ENCODE assay signal across 18 mouse cellular contexts in genomic region chr2:180555219-180555618, GRCm38 (mm10). TPM values are rescaled to one million over a fixed set of nuclear protein-coding genes. Genes with fewer than 3 reads are reported as not detected.
DNase-seq lines count a peak whose midpoint lies in the region; ATAC-seq and TF ChIP-seq lines count a peak whose summit lies in the region.
"Had no signal": no experiment of that assay in that cellular context is flagged by ENCODE, and none has a peak within 500 bp of the region (broad histone marks: within the 10 kb centered on the region; RNA-seq: fewer than 3 reads in every experiment).

No protein-coding gene starts in this region.

- H3K36me3 ChIP-seq in forebrain, embryonic 14.5 days (ENCODE audit: control insufficient read depth, insufficient read depth, low read length) = no peaks in the 10 kb centered on the region
- H3K36me3 ChIP-seq in forebrain, embryonic 10.5 days (replicated peaks) = no peaks in the 10 kb centered on the region
- H3K36me3 ChIP-seq in limb, embryonic 14.5 days (ENCODE audit: control insufficient read depth, insufficient read depth, low read length) = no peaks in the 10 kb centered on the region
- no peaks in the 10 kb centered on the region for H3K36me3 ChIP-seq in limb, embryonic 10.5 days
- H3K36me3 ChIP-seq: embryonic facial prominence, embryonic 12.5 days; heart, embryonic 13.5 days; kidney, embryonic 15.5 days; liver, embryonic 13.5 days; midbrain, embryonic 10.5 days had no signal

- DNase-seq in forebrain, embryonic 14.5 days (ENCODE audit: low spot score) = peak; percentile 57
- DNase-seq in forebrain, embryonic 10.5 days (ENCODE audit: extremely low spot score, low spot score) = no peak
- DNase-seq in limb, embryonic 14.5 days (ENCODE audit: low spot score) = peak; percentile 9
- DNase-seq in limb, embryonic 10.5 days (ENCODE audit: low spot score) = no peak
- peak; percentile 26 for DNase-seq in A20 (ENCODE audit: low read depth, low spot score)
- peak; percentile 55 for DNase-seq in brain, embryonic 14.5 days (ENCODE audit: low read depth)
- DNase-seq in urinary bladder, postnatal 10 days (ENCODE audit: low spot score) = no peak
- DNase-seq: cerebellum, adult 8-10 months; gastrocnemius, postnatal 36 days; heart, postnatal 4 days; liver, embryonic 13.5 days; lung, postnatal 36 days; right cerebral cortex, postnatal 14 days had no signal

- H3K4me2 ChIP-seq in forebrain, embryonic 14.5 days (ENCODE audit: low read length) = no peak overlapping the region
- H3K4me2 ChIP-seq in limb, embryonic 14.5 days (replicated peaks; ENCODE audit: low read depth, low read length, severe bottlenecking) = no peak overlapping the region
- H3K4me2 ChIP-seq: embryonic facial prominence, embryonic 12.5 days; heart, embryonic 13.5 days; kidney, embryonic 15.5 days; liver, embryonic 13.5 days had no signal

- H3K9ac ChIP-seq in forebrain, embryonic 14.5 days (ENCODE audit: low read length) = no peak overlapping the region
- no peak overlapping the region for H3K9ac ChIP-seq in limb, embryonic 14.5 days (ENCODE audit: low read depth, low read length, severe bottlenecking)
- H3K9ac ChIP-seq: embryonic facial prominence, embryonic 12.5 days; heart, embryonic 13.5 days; kidney, embryonic 15.5 days; liver, embryonic 13.5 days had no signal

- no peak for ATAC-seq in forebrain, embryonic 14.5 days
- no peak for ATAC-seq in limb, embryonic 14.5 days (ENCODE audit: low FRiP score, low read depth)
- no peak for ATAC-seq in erythroid progenitor cell, adult 5-6 weeks (replicated peaks; ENCODE audit: low FRiP score, poor library complexity, severe bottlenecking)

- TF ChIP-seq POLR2A in limb, embryonic 14.5 days (IDR thresholded peaks at IDR 0.05; ENCODE audit: borderline replicate concordance, extremely low read depth, insufficient read depth, insufficient read length) = no peak
- no peak for TF ChIP-seq POLR2A in brain, embryonic 14.5 days (IDR thresholded peaks at IDR 0.05; ENCODE audit: borderline replicate concordance, extremely low read depth, insufficient read depth, insufficient read length, poor library complexity, severe bottlenecking)

- no peaks in the 10 kb centered on the region for H3K27me3 ChIP-seq in forebrain, embryonic 14.5 days (replicated peaks; ENCODE audit: control insufficient read depth, insufficient read depth, low read length)
- H3K27me3 ChIP-seq in forebrain, embryonic 10.5 days (ENCODE audit: poor library complexity, severe bottlenecking) = no peaks in the 10 kb centered on the region; the same call in 1 of the 2 replicates
- H3K27me3 ChIP-seq in limb, embryonic 14.5 days (ENCODE audit: control insufficient read depth, insufficient read depth, low read length) = no peaks in the 10 kb centered on the region
- H3K27me3 ChIP-seq in limb, embryonic 10.5 days (ENCODE audit: low read depth, poor library complexity, severe bottlenecking) = no peaks in the 10 kb centered on the region
- H3K27me3 ChIP-seq: embryonic facial prominence, embryonic 12.5 days; kidney, embryonic 15.5 days; liver, embryonic 13.5 days had no signal

- 43% methylated on average over 3 of the region's 3 CpGs for WGBS in forebrain, embryonic 14.5 days
- WGBS in forebrain, embryonic 10.5 days = 60% methylated on average over 3 of the region's 3 CpGs
- WGBS in limb, embryonic 14.5 days = 58% methylated on average over 3 of the region's 3 CpGs
- WGBS in limb, embryonic 10.5 days = 53% methylated on average over 3 of the region's 3 CpGs

- no peak overlapping the region for H3K4me3 ChIP-seq in forebrain, embryonic 14.5 days (ENCODE audit: low read depth, low read length)
- H3K4me3 ChIP-seq in forebrain, embryonic 10.5 days = no peak overlapping the region
- H3K4me3 ChIP-seq in limb, embryonic 14.5 days (replicated peaks; ENCODE audit: low read length) = no peak overlapping the region
- H3K4me3 ChIP-seq in limb, embryonic 10.5 days = no peak overlapping the region
- H3K4me3 ChIP-seq: embryonic facial prominence, embryonic 12.5 days; heart, embryonic 13.5 days; kidney, embryonic 15.5 days; liver, embryonic 13.5 days; midbrain, embryonic 10.5 days had no signal

- no peak overlapping the region for H3K27ac ChIP-seq in forebrain, embryonic 14.5 days (ENCODE audit: low read depth, low read length)
- no peak overlapping the region for H3K27ac ChIP-seq in forebrain, embryonic 10.5 days
- H3K27ac ChIP-seq in limb, embryonic 14.5 days (replicated peaks; ENCODE audit: low read depth, low read length) = no peak overlapping the region
- no peak overlapping the region for H3K27ac ChIP-seq in limb, embryonic 10.5 days
- H3K27ac ChIP-seq: embryonic facial prominence, embryonic 12.5 days; heart, embryonic 13.5 days; kidney, embryonic 15.5 days; liver, embryonic 13.5 days; midbrain, embryonic 10.5 days had no signal

- H3K4me1 ChIP-seq in forebrain, embryonic 14.5 days (ENCODE audit: control insufficient read depth, insufficient read depth, low read length) = no peaks in the 10 kb centered on the region
- H3K4me1 ChIP-seq in forebrain, embryonic 10.5 days = peaks cover 4% of the 10 kb centered on the region; the same call in 1 of the 2 replicates
- no peaks in the 10 kb centered on the region for H3K4me1 ChIP-seq in limb, embryonic 14.5 days (ENCODE audit: control insufficient read depth, insufficient read depth, low read length)
- peaks cover 5% of the 10 kb centered on the region; the same call in 1 of the 2 replicates for H3K4me1 ChIP-seq in limb, embryonic 10.5 days
- H3K4me1 ChIP-seq: embryonic facial prominence, embryonic 12.5 days; heart, embryonic 13.5 days; kidney, embryonic 15.5 days; liver, embryonic 13.5 days; midbrain, embryonic 10.5 days had no signal

- H3K9me3 ChIP-seq in forebrain, embryonic 14.5 days (replicated peaks; ENCODE audit: control insufficient read depth, low read length) = no peaks in the 10 kb centered on the region
- peaks cover 3% of the 10 kb centered on the region; the same call in 1 of the 2 replicates for H3K9me3 ChIP-seq in forebrain, embryonic 10.5 days
- no peaks in the 10 kb centered on the region for H3K9me3 ChIP-seq in limb, embryonic 14.5 days (ENCODE audit: control insufficient read depth, low read length)
- H3K9me3 ChIP-seq in limb, embryonic 10.5 days (replicated peaks) = no peaks in the 10 kb centered on the region
- H3K9me3 ChIP-seq: embryonic facial prominence, embryonic 12.5 days; heart, embryonic 13.5 days; kidney, embryonic 15.5 days; liver, embryonic 13.5 days; midbrain, embryonic 10.5 days had no signal

- peak; percentile 20; the same call in 1 of the 2 replicates for TF ChIP-seq CTCF in brain, embryonic 14.5 days (IDR thresholded peaks at IDR 0.05; ENCODE audit: borderline replicate concordance, extremely low read depth, insufficient read depth, insufficient read length)

RNA-seq across cellular contexts. Expression of gene Mrgbp, which starts 25.9 kb away (rescaled TPM):
- polyA plus RNA-seq in forebrain, embryonic 14.5 days (2014; fragmentation: Nextera tagmentation; extraction: Ambion mirVana) = 48.8 and 52.4 TPM in 2 replicates
- polyA plus RNA-seq in forebrain, embryonic 10.5 days (2016; fragmentation: Nextera tagmentation; extraction: Ambion mirVana) = 41.1 and 44.3 TPM in 2 replicates
- 46.6 and 52.2 TPM in 2 replicates for polyA plus RNA-seq in limb, embryonic 14.5 days (2012; rRNA removed)
- 30.5 and 31.9 TPM in 2 replicates for polyA plus RNA-seq in limb, embryonic 14.5 days (2014; fragmentation: Nextera tagmentation; extraction: Ambion mirVana)
- 33.8 and 38.3 TPM in 2 replicates for polyA plus RNA-seq in limb, embryonic 10.5 days (2016; fragmentation: Nextera tagmentation; extraction: Ambion mirVana)
- polyA plus RNA-seq in brain, embryonic 14.5 days (2012; rRNA removed) = 54.3 and 69.8 TPM in 2 replicates
- total RNA-seq in erythroid progenitor cell, adult 5-6 weeks (2015; ENCODE audit: low replicate concordance) = 13.4 and 16.9 TPM in 2 replicates
- total RNA-seq in erythroid progenitor cell, adult 5-6 weeks (2017; ENCODE audit: low replicate concordance) = 12.1 and 14.3 TPM in 2 replicates

RNA-seq across cellular contexts. Expression of gene Ogfr, which starts 33.8 kb away (rescaled TPM):
- 95.6 and 100 TPM in 2 replicates for polyA plus RNA-seq in forebrain, embryonic 14.5 days (2014; fragmentation: Nextera tagmentation; extraction: Ambion mirVana)
- polyA plus RNA-seq in forebrain, embryonic 10.5 days (2016; fragmentation: Nextera tagmentation; extraction: Ambion mirVana) = 103 and 104 TPM in 2 replicates
- polyA plus RNA-seq in limb, embryonic 14.5 days (2012; rRNA removed) = 67.5 and 78.6 TPM in 2 replicates
- polyA plus RNA-seq in limb, embryonic 14.5 days (2014; fragmentation: Nextera tagmentation; extraction: Ambion mirVana) = 71.4 and 84.5 TPM in 2 replicates
- 107 and 112 TPM in 2 replicates for polyA plus RNA-seq in limb, embryonic 10.5 days (2016; fragmentation: Nextera tagmentation; extraction: Ambion mirVana)
- polyA plus RNA-seq in brain, embryonic 14.5 days (2012; rRNA removed) = 75.6 and 105 TPM in 2 replicates
- total RNA-seq in erythroid progenitor cell, adult 5-6 weeks (2015; ENCODE audit: low replicate concordance) = 31.7 and 33.1 TPM in 2 replicates
- 25.0 and 55.8 TPM in 2 replicates for total RNA-seq in erythroid progenitor cell, adult 5-6 weeks (2017; ENCODE audit: low replicate concordance)

RNA-seq across cellular contexts. Expression of gene Col9a3, which starts 42.4 kb away (rescaled TPM):
- 25.1 and 28.6 TPM in 2 replicates for polyA plus RNA-seq in forebrain, embryonic 14.5 days (2014; fragmentation: Nextera tagmentation; extraction: Ambion mirVana)
- 3.6 and 3.7 TPM in 2 replicates for polyA plus RNA-seq in forebrain, embryonic 10.5 days (2016; fragmentation: Nextera tagmentation; extraction: Ambion mirVana)
- 612 and 663 TPM in 2 replicates for polyA plus RNA-seq in limb, embryonic 14.5 days (2012; rRNA removed)
- 334 and 360 TPM in 2 replicates for polyA plus RNA-seq in limb, embryonic 14.5 days (2014; fragmentation: Nextera tagmentation; extraction: Ambion mirVana)
- 4.0 and 30.1 TPM in 2 replicates for polyA plus RNA-seq in limb, embryonic 10.5 days (2016; fragmentation: Nextera tagmentation; extraction: Ambion mirVana)
- 31.5 and 37.5 TPM in 2 replicates for polyA plus RNA-seq in brain, embryonic 14.5 days (2012; rRNA removed)
- total RNA-seq in erythroid progenitor cell, adult 5-6 weeks (2015; ENCODE audit: low replicate concordance) = 1.1 and 2.1 TPM in 2 replicates
- total RNA-seq in erythroid progenitor cell, adult 5-6 weeks (2017; ENCODE audit: low replicate concordance) = 0.51 TPM in 1 of 2 replicates, not detected in the other

RNA-seq across cellular contexts. Expression of gene Ntsr1, which starts 55.4 kb away (rescaled TPM):
- 4.4 and 6.1 TPM in 2 replicates for polyA plus RNA-seq in forebrain, embryonic 14.5 days (2014; fragmentation: Nextera tagmentation; extraction: Ambion mirVana)
- not detected in 2 replicates for polyA plus RNA-seq in forebrain, embryonic 10.5 days (2016; fragmentation: Nextera tagmentation; extraction: Ambion mirVana)
- polyA plus RNA-seq in limb, embryonic 14.5 days (2012; rRNA removed) = 0.52 and 0.77 TPM in 2 replicates
- polyA plus RNA-seq in limb, embryonic 14.5 days (2014; fragmentation: Nextera tagmentation; extraction: Ambion mirVana) = 0.40 TPM in 2 replicates
- polyA plus RNA-seq in limb, embryonic 10.5 days (2016; fragmentation: Nextera tagmentation; extraction: Ambion mirVana) = 0.11 and 0.28 TPM in 2 replicates
- 3.6 and 4.3 TPM in 2 replicates for polyA plus RNA-seq in brain, embryonic 14.5 days (2012; rRNA removed)
- total RNA-seq in erythroid progenitor cell, adult 5-6 weeks (2015; ENCODE audit: low replicate concordance) = not detected in 2 replicates
- not detected in 2 replicates for total RNA-seq in erythroid progenitor cell, adult 5-6 weeks (2017; ENCODE audit: low replicate concordance)
- total RNA-seq: gastrocnemius, postnatal 36 days had no signal

Comparison
In these comparisons a context has a peak if more than half of its experiments do, and no peak if none do; other contexts are left out.
1. DNase-seq: peak in forebrain, embryonic 14.5 days (single experiment), limb, embryonic 14.5 days (single experiment), A20 (single experiment) and brain, embryonic 14.5 days (single experiment); none in forebrain, embryonic 10.5 days (single experiment), limb, embryonic 10.5 days (single experiment) and urinary bladder, postnatal 10 days (single experiment).